Mouse (Mus musculus) A20 (cell line): ENCODE measurements around the gene Pou2f1.

Experiments used
- DNase-seq: peaks from one replicate; pipeline ENCODE4 v3.0.0-alpha.2; 2011; ENCODE audit warnings: low read depth, low spot score

Gene Pou2f1

DNA sequence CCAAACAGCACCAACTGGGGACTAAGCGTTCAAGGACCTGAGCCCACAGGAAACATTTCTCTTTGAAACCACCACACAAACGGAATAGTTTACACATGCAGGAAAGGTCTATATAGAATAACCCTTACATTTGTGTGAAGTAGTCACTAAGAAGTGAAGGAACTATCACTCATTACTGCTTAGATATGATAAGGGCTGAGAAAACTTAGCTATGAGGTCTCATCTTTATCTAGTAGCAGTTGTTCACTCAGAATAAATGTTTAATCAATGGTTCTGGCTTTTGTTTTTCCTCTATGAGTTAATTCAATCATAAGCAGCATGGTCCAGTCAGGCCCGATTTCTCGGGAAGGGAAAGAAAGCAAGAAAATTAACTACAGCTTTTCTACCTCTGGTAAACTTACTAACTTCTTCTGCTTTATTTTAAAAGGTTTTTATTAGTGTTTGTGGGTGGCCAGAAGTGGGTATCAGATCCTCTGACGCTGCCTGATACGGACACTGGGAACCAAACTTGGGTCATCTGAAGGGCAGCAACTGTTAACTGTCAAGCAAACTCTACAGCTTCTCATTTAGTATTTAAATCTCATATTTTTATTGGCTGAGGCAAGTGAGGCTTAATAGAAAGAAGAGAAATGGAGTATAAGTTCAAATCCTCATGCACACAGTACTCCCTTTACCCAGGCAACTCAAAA, 40.7 kb downstream of the Pou2f1 start:
- no peak for DNase-seq

DNA sequence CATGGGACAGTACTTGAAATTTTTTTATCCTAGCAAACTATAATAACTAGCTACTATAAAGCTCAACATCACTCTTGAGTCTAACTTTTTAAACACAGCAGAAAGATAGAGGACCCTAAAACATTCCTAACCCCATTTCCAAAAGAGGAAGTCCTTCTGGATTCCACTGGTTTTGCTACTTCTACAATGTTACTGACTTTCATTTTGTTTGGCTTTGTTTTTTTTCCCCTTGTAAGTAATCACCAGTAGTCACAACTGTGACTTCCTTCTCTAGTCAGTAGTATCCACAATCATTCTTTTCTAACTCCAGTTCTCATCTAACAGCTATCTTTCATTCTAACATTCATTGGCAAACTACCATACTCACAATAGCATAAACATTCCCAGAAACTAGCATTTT, 44.3 kb downstream of the Pou2f1 start:
- DNase-seq: no peak

DNA sequence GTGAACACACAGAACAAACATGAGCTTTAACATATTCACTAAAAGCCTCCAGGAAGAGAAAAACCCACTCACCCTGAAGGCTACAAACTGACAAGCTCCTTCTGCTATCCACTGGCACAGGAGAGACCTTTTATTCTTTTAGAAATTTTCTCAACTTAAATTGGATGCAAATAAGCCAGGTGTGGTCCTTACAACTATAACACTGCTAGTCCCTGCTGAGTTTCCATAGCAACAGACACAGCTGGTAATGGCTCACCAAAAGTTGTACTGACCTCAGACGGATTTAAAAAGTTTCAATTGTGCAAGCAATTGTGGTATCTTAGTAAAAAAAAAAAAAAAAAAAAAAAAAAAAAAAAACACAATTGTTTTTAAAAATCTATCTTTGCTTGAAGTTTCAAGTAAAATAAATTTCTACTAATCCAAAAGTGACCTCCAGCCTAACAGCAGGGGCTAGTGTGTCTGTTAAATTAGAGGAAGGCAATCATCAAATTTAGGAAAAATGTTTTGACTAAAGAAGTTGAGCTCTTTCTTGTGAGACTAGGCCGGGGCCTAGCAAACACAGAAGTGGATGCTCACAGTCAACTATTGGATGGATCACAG, 54.2 kb downstream of the Pou2f1 start:
- DNase-seq: peak; percentile 91

DNA sequence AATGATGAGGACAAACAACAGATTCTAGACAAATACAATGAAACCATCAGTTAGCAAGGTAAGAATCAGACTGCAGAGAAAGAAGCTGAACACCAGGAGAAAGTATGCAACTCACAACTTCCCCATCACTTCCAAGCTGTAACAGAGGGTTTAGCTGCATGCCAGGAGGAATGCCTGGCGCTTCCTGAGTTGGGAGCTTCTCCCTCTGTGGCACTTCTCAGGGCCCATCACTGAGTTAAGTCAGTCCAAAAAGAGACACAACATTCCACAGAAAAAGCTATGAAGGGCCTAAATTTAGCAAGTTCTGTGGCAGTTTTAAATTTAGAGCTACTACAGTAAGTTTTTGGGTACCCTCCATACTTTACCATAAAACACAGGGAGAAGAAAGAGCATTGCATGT, 59.2 kb downstream of the Pou2f1 start:
- no peak for DNase-seq

DNA sequence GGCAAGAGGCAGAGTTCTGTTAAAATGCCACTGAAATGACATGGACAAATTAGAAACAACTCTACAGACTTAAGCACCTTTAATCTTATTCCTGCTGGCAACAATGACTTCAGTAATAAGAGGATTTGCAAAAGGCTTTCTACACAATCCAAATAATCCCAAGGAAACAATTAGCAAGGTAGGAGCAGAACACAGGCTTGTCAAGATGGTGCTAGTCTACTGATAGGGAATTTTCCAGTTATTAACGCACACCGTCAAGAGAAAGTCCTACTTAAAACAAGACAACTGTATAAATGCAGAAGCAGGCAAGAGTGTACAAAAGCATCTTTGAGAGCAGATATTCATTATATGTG, 67.0 kb downstream of the Pou2f1 start:
- no peak for DNase-seq

DNA sequence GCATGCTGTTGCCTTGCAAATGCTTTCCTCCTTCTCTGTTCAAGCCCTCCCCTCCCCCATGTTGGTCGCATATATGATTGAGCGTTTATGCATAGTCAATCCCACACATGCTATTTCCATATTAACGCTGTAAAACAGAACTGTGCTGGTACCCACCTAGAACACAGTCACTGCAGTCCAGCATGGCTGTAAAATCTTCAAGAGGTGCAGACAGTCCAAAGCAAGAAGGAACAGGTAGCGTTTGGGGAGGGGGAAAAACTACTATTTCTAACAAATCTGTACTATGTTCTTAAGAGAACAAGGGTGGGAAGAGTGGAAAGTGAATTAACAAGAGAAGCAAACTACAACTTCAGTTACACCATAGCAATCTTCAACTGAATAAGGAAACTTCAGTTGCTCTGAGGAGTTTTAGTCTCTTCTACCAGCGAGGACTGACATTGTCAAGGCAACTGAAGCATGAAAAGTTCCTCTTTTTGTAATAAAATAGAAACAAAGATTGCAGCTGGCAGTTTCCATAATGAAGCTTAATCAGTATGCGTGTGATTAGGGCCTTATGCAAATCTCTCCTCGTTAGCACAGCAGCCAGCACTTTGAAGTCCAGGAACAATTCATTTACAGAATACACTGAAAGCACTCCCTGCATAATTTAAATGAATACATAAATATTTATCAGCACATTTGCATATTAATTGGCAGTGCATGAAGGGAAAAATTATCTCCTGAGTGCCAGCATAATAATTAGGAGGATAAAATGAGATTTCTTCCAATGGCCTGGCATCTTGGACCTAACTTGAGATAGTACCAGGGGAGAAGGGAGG, 67.6 kb downstream of the Pou2f1 start:
- peak; percentile 91 for DNase-seq

DNA sequence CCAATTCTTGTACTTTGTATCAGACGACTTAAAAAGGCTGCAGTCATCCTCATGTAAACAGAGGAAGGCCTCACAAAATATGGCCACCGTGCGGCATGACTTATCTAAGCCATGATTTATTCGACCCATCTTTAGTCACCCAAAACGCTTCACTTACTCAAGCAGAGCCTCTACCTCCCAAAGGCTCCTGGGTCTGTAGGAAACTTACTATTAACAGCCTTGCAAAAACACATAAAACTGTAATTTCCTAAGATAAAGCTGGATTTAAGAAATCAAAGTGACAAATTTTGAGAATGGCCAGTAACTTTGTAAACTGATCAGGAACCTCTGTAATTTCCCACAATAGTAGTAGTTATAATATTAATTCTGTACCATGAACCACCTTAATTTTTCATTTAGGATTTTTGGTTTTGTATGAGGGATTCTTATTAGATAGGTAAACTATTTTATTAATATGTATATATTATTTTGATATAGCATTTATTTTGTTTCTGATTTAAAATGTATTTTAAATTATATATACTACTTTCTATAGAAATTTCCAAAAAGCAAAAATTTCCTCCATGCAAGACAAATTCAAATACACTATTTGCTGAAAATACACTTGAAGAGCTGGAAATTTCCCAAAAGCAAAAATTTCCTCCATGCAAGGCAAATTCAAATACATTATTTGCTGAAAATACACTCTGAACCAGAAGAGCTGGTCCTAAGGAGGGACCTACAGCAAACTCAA, 68.4 kb downstream of the Pou2f1 start:
- peak; percentile 82 for DNase-seq

DNA sequence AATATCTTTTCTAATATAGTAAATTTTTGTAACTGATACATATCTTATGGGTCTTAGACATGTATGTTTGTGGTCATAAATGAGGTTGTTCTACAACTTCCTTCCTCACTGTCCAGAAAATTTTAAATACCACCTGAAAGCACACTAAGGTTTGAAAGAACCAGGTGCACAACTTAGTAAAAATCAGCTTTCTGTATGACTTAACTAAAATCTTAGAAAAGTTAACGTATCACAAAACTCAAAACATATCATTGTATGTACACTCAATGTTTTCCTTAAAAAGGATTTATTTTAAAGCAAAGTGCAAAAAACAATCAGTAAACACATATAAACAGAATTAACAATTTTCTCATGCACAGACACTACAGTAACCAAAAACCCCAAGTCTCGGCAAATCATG, 69.6 kb downstream of the Pou2f1 start:
- DNase-seq: peak; percentile 72

DNA sequence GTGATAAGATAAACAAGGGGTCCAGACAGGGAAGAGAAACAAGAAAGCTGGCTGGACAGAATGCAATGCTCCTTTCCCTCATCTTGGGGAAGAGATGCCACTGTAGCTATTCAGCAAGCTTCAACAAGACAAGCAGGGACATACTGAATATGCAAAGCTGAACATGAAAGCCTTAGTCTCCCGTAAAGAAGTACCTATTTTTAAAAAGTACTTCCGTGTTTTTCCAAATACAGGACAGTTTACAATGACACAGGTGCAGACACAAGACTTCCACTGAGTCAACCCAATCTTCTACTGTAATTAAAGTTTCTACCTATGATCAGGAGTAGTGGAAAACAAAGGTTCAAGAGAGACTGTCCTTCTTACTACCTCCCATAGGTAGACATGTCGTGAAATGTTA, 72.0 kb downstream of the Pou2f1 start:
- peak; percentile 69 for DNase-seq

DNA sequence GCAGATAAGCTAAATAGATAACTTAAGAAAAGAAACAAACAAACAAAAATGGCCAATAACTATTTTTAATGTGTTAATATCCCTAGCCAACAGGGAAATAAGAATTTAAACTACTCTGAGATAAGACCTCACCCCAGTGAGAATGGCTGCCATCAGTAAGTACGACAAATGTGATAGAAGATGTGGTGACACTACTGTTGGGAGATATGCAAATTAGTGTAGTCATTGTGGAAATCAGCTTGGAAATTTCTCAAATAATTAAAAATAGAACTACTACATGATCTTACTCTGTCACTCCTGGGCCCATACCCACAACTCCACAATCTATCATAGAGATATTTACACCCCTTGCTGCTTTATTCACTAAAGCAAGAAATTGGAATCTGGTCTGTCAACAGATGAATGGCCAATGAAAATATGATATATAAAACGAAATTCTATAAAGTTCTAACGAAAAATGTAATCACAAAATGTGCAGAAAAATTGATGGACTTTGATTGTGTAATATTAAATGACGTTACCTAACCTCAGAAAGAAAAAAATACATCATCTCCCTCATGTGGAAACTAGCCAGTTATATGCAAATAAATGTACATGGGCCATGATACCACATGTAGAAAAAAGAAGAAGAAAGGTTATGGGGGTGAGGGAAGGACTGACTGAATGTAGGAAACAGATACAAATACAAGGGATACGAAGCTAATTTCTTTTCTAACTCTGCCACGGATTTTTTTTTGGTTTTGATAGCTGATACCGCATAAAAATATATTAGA, 74.8 kb downstream of the Pou2f1 start:
- DNase-seq: no peak

DNA sequence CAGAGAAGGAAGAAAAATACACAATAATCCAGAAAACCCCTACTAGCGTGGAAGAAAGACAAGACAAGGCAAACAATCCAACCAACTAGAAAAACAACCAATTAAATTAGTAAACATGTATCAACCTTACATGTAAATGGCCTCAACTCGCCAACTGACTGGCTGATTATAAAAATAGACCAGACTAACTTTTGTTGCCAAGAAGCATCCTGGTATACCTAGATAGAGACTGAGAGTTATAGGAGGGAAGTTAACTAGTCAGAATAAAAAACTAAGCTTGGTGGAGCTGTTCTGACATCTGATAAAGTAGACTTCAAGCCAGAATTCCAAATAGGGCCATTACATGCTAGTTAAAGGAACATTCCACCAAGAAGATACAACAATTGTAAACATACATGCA, 77.3 kb downstream of the Pou2f1 start:
- no peak for DNase-seq

DNA sequence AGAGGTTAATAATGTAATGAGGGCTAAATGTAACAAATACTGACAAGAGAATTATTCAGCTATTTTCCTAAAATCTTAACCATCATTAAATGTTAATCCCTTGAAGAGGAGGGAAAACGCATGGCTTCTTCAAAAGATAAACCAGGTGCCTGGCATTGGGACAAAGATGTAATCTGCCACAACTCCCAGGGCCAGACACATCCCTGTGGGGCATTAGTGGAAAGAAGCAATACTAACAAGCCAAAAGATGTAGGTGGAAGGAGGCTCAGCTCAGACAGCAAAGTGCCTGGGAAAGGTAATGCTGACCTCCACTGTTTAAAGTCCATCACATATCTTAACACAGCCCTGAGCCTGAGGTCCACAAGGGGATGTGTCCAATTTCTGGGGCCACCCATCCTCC, 80.0 kb downstream of the Pou2f1 start:
- no peak for DNase-seq

DNA sequence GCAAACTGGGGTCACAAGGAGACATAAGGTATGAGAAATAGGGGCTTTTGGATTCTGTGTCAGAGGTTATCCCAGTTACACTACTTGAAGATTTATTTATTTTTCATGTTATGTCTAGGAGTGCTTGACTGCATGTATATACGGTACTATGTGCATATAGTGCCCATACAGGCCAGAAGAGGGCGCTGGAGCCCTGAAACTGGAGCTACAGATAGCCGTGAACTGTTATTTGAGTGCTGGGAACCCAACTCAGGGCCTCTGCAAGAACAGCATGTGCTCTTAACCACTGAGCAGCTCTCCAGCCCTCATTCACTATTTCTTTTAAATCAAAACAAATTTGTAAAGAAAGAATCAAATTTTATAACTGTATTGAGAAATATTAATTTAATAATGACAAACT, 81.5 kb downstream of the Pou2f1 start:
- DNase-seq: peak; percentile 21

DNA sequence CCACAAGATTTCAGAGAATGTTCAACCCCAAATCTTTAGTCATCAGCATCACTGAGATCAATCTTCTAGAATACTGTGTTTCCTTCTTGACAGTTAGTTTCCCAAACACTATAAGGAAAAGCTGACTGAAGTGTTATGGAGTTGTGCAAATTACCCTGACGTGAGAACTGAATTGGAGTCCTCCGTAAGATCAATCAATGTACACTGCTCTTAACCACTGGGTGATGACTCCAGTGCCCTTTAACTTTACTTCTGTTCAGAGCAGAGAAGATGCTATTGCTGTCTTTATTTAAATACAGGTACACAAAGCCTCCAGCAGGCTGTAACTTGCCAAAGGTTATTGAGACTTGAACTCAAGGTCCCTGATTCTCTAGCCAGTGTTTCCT, 88.1 kb downstream of the Pou2f1 start:
- no peak for DNase-seq

DNA sequence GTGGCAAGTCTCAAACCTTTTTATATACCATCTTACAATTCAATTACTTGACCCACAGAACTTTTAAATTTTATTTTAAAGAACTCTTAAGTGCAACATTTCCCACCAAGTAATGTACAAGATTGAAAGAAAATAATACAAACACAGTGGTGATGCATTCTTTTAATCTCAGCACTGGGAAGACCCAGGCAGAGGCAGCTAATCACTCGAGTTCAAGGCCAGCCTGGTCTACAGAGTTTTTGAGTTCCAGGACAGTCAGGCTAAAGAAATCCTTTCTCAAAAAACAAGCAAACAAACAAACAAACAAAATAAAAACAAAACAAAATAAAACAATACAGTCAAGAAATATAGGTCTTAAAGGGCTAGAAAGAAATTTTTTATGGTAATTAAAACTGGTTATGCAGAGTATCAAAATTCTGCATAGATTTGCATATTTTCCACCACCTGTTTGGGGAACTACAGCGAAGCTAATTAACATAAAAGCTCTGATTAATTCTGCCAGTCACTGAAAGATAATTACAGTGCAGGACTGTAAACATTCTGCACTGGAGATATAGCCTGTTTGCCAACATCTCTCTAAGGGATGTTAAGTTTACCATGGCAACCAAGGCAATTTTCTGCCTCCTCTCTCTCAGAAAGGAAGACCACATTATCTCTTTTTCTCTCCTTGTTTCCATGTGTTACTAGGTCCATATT, 88.6 kb downstream of the Pou2f1 start:
- DNase-seq: peak; percentile 37

DNA sequence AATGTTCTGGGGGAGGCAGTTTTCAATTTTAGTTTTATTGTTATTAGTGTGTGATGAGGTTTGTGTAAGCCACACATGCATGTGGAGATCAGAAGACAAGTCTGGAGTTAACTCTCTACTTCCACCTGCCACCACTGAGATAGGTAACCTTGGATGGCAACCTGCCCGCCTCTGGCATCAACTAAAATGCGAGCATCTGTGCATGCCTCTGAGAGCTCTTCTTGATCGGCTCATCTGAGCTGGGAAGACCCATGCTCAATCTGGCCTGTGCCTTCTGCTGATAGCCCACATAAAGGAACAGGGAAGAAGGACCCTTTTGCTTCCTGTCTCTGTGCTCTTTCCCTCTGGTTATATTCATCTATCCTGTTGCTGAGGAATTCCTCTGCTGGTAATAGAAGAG, 93.0 kb downstream of the Pou2f1 start:
- no peak for DNase-seq

DNA sequence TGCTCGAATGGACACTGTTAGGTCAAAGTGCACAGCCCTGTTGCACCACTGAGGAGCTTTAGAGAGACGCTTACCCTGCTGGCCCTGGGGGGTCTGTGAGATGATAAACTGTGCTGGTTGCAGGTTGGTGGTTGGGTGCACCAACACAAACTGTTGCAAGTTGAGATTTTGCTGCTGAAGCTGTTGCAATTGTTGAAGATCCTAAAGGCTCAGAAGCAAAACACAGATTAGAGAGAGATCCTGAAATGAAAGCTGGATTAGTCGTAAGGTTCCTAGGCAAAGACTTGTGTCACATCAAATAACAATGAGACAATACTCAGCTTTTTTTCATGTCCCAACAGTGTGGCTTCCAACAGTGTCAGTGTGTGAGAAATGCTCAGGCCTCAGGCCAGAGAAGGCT, 93.7 kb downstream of the Pou2f1 start:
- no peak for DNase-seq

DNA sequence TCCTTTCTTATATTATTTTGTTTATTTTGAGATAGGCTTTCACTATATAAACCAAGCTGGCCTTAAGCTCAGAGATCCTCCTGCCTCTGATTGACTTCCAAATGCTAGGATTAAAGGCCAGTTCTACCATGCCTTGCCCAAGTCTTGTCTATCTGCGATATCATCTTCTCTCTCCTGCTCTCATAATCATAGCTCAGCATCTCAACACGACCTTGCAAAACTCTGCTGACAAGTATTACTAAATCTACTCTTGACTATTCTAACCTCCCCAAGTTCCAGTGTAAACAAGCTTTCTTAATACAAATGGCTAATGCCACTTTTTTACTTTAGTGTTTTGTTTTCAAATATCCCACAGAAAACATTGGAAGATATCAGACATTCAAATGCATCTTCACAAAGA, 94.3 kb downstream of the Pou2f1 start:
- no peak for DNase-seq

DNA sequence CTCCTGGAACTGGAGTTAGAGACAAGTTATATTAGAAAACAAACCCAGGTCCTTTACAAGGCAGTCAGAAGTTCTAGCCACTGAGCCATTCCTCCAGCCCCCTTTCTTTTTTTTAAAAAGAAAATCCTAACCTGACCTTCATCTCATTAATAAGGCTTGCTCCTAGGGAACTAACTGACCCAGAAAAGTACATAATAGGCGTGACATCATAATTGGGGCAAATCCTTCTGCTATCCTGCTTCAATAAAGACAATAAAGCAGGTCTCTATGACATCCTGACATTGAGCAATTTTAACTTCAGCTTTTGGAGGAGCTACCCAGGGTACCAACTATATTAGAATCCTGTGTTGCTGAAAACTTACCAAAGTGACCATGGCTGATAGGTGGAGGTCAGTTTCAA, 98.9 kb downstream of the Pou2f1 start:
- DNase-seq: no peak

DNA sequence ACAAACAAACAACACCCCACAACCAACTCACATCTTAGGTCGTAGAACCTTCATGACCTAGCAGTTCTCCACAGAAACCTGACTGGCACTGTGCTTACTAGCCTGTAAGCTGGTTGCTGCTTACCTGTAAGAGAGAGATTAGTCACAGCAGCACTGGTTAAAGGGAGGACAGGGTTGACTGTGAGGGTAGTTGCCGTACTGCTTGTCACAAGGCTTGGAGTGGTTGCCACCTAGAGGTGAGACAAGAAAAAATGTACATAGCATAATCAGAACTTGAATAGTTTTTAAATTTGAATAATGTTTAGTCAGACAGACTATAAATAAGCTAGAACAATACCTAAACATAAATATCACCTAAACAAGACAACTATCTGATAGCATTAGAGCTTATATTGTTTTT, 110.8 kb downstream of the Pou2f1 start:
- peak; percentile 28 for DNase-seq
